Mouse (Mus musculus) lung, adult 2 months (tissue): Measurements from ENCODE around the gene Inpp4b.

ENCODE experiments used
- CTCF ChIP-seq: fragments of 200-500 bp; IDR thresholded peaks from 2 replicates; pipeline ENCODE4 v1.5.1; 2011; ENCODE audit warnings: mild to moderate bottlenecking, low read length, control low read depth; ENCODE audit not compliant: insufficient read depth
- POLR2A ChIP-seq: fragments of 200-500 bp; IDR thresholded peaks from 2 replicates; pipeline ENCODE4 v1.6.1; 2011; ENCODE audit warnings: low read depth, mild to moderate bottlenecking, control low read depth, low read length, borderline replicate concordance; ENCODE audit errors: extremely low read depth

DNA sequence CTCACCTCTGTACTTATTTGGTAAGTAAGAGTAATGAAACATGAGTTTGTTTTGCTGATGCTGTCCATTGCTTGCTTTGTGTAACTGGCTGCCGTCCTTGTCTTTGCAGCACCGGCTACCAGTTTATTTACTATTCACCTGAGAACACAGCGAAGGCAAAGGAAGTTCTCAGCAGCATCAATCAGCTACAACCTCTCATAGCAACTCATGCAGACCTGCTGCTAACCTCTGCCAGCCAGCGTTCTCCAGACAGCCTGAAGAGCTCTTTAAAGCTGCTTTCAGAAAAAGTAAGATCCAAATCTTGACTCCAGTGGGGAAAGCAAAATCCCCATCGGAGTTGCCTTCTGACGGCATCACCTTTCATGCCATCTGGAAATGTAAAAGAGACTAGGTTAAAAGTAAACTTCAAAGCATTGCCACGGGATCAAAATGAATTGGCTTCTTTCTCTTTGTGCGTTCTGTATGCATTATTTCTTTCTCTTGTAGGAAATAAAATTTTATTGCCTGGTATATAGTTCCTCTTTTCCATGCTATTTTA lies 642.8 kb downstream of the Inpp4b start:
- TF ChIP-seq POLR2A (no peak), CTCF (no peak)
